Mouse (Mus musculus): Measurements from ENCODE around the gene Olfr924. TPM values are rescaled to one million over a fixed set of nuclear protein-coding genes. Genes with fewer than 3 reads are reported as not detected.
"Not testable (repeated sequence)": the region's sequence is repeated elsewhere in the genome, so short reads cannot be mapped to it uniquely, and the experiment has no call there.

Gene Olfr924
- not detected in 2 replicates for polyA plus RNA-seq (2015; fragmentation: Nextera tagmentation; extraction: Ambion mirVana)

GRCm38 (mm10) chr9:38844149-38844548, at the start of gene Olfr924:
Gene Olfr924 (plus strand): TSS chr9:38844449.
- H3K9ac ChIP-seq (replicated peaks): no peak within 1 kb of the TSS
- H3K4me2 ChIP-seq (replicated peaks): no peak within 1 kb of the TSS
- H3K27me3 ChIP-seq: no peaks in the 10 kb centered on the region
- no peaks in the 10 kb centered on the region for H3K36me3 ChIP-seq
- WGBS: 93% methylated on average over 1 of the region's 1 CpGs
- H3K4me1 ChIP-seq: no peaks in the 10 kb centered on the region
- H3K9me3 ChIP-seq: no peaks in the 10 kb centered on the region
- H3K27ac ChIP-seq (replicated peaks): no peak within 1 kb of the TSS
- no peak within 1 kb of the TSS for H3K4me3 ChIP-seq
- no peak for ATAC-seq (replicated peaks)

- no peak overlapping the region for H3K4me3 ChIP-seq
- H3K36me3 ChIP-seq: no peaks in the 10 kb centered on the region
- H3K27ac ChIP-seq (replicated peaks): no peak overlapping the region
- H3K27me3 ChIP-seq: no peaks in the 10 kb centered on the region
- no peak overlapping the region for H3K4me2 ChIP-seq (replicated peaks)
- no peak overlapping the region for H3K9ac ChIP-seq (replicated peaks)
- no peaks in the 10 kb centered on the region for H3K4me1 ChIP-seq
- ATAC-seq (replicated peaks): no peak
- H3K9me3 ChIP-seq: no peaks in the 10 kb centered on the region
Measured at GRCm38 (mm10) chr9:38805696-38806095, 38.6 kb upstream of the Olfr924 start.

GRCm38 (mm10) chr9:38814314-38814713, 29.9 kb upstream of the Olfr924 start, which contains the start of gene Olfr922:
Gene Olfr922 (plus strand): TSS chr9:38814614.
- ATAC-seq (replicated peaks): no peak
- H3K4me2 ChIP-seq (replicated peaks): no peak within 1 kb of the TSS
- no peak within 1 kb of the TSS for H3K4me3 ChIP-seq
- no peak within 1 kb of the TSS for H3K27ac ChIP-seq (replicated peaks)
- H3K4me1 ChIP-seq: no peaks in the 10 kb centered on the region
- H3K27me3 ChIP-seq: no peaks in the 10 kb centered on the region
- H3K9me3 ChIP-seq: no peaks in the 10 kb centered on the region
- H3K9ac ChIP-seq (replicated peaks): no peak within 1 kb of the TSS
- no peaks in the 10 kb centered on the region for H3K36me3 ChIP-seq
- WGBS: 73% methylated on average over 2 of the region's 2 CpGs

- WGBS: 92% methylated on average over 1 of the region's 1 CpGs
- no peaks in the 10 kb centered on the region for H3K4me1 ChIP-seq
- H3K36me3 ChIP-seq: no peaks in the 10 kb centered on the region
- no peak overlapping the region for H3K27ac ChIP-seq (replicated peaks)
- H3K4me2 ChIP-seq (replicated peaks): no peak overlapping the region
- no peak overlapping the region for H3K9ac ChIP-seq (replicated peaks)
- no peak for ATAC-seq (replicated peaks)
- no peaks in the 10 kb centered on the region for H3K9me3 ChIP-seq
- no peak overlapping the region for H3K4me3 ChIP-seq
- no peaks in the 10 kb centered on the region for H3K27me3 ChIP-seq
Measured at GRCm38 (mm10) chr9:38815458-38815986, 28.7 kb upstream of the Olfr924 start.

GRCm38 (mm10) chr9:38826245-38826644, 18.0 kb upstream of the Olfr924 start, which contains the start of gene Olfr923:
Gene Olfr923 (plus strand): TSS chr9:38826545.
- H3K4me1 ChIP-seq: no peaks in the 10 kb centered on the region
- H3K4me2 ChIP-seq (replicated peaks): no peak within 1 kb of the TSS
- ATAC-seq (replicated peaks): no peak
- no peak within 1 kb of the TSS for H3K27ac ChIP-seq (replicated peaks)
- H3K27me3 ChIP-seq: no peaks in the 10 kb centered on the region
- no peaks in the 10 kb centered on the region for H3K36me3 ChIP-seq
- no peaks in the 10 kb centered on the region for H3K9me3 ChIP-seq
- no peak within 1 kb of the TSS for H3K9ac ChIP-seq (replicated peaks)
- WGBS: 92% methylated on average over 1 of the region's 1 CpGs
- H3K4me3 ChIP-seq: no peak within 1 kb of the TSS

- Histone ChIP-seq H3K9ac (replicated peaks) (no peak overlapping the region), H3K9me3 (no peaks in the 10 kb centered on the region), H3K4me2 (replicated peaks) (no peak overlapping the region), H3K4me3 (no peak overlapping the region), H3K36me3 (no peaks in the 10 kb centered on the region), H3K27ac (replicated peaks) (no peak overlapping the region), H3K27me3 (no peaks in the 10 kb centered on the region), H3K4me1 (no peaks in the 10 kb centered on the region)
- WGBS: 75% methylated on average over 2 of the region's 2 CpGs
- ATAC-seq (replicated peaks): no peak
Measured at GRCm38 (mm10) chr9:38833027-38833426, 11.2 kb upstream of the Olfr924 start.

- Histone ChIP-seq H3K36me3 (no peaks in the 10 kb centered on the region), H3K27ac (replicated peaks) (no peak within 1 kb of the TSS), H3K4me1 (no peaks in the 10 kb centered on the region), H3K27me3 (no peaks in the 10 kb centered on the region), H3K4me2 (replicated peaks) (no peak within 1 kb of the TSS), H3K4me3 (no peak within 1 kb of the TSS), H3K9me3 (no peaks in the 10 kb centered on the region), H3K9ac (replicated peaks) (no peak within 1 kb of the TSS)
- ATAC-seq (replicated peaks): no peak
Measured at GRCm38 (mm10) chr9:38854760-38855159, 10.5 kb downstream of the Olfr924 start, which contains the start of gene Olfr26. Gene Olfr26 (plus strand): TSS chr9:38855060.

GRCm38 (mm10) chr9:38874880-38875279, 30.6 kb downstream of the Olfr924 start:
- not testable (repeated sequence) for H3K9me3 ChIP-seq; H3K27ac ChIP-seq (replicated peaks); H3K4me1 ChIP-seq; H3K36me3 ChIP-seq; ATAC-seq (replicated peaks); H3K9ac ChIP-seq (replicated peaks); H3K27me3 ChIP-seq; H3K4me2 ChIP-seq (replicated peaks); H3K4me3 ChIP-seq
- 58% methylated on average over 2 of the region's 2 CpGs for WGBS

GRCm38 (mm10) chr9:38876826-38877225, 32.6 kb downstream of the Olfr924 start, which contains the start of gene Olfr926:
Gene Olfr926 (plus strand): TSS chr9:38877126.
- H3K9ac ChIP-seq (replicated peaks): no peak within 1 kb of the TSS
- no peak within 1 kb of the TSS for H3K4me2 ChIP-seq (replicated peaks)
- no peak within 1 kb of the TSS for H3K4me3 ChIP-seq
- no peaks in the 10 kb centered on the region for H3K4me1 ChIP-seq
- no peaks in the 10 kb centered on the region for H3K9me3 ChIP-seq
- ATAC-seq (replicated peaks): no peak
- no peak within 1 kb of the TSS for H3K27ac ChIP-seq (replicated peaks)
- no peaks in the 10 kb centered on the region for H3K36me3 ChIP-seq
- H3K27me3 ChIP-seq: no peaks in the 10 kb centered on the region
- WGBS: 90% methylated on average over 2 of the region's 2 CpGs

Other genes starting within 250 kb of the Olfr924 start
- not detected in 2 replicates for gene Olfr914, start 239.3 kb upstream of the Olfr924 start, polyA plus RNA-seq (2015; fragmentation: Nextera tagmentation; extraction: Ambion mirVana)
- not detected in 2 replicates for gene Olfr916, start 184.6 kb upstream of the Olfr924 start, polyA plus RNA-seq (2015; fragmentation: Nextera tagmentation; extraction: Ambion mirVana)
- not detected in 2 replicates for gene Olfr917, start 178.6 kb upstream of the Olfr924 start, polyA plus RNA-seq (2015; fragmentation: Nextera tagmentation; extraction: Ambion mirVana)
- not detected in 2 replicates for gene Olfr918, start 169.8 kb upstream of the Olfr924 start, polyA plus RNA-seq (2015; fragmentation: Nextera tagmentation; extraction: Ambion mirVana)
- not detected in 2 replicates for gene Olfr919, start 140.8 kb upstream of the Olfr924 start, polyA plus RNA-seq (2015; fragmentation: Nextera tagmentation; extraction: Ambion mirVana)
- gene Vwa5a, start 126.2 kb upstream of the Olfr924 start, polyA plus RNA-seq (2015; fragmentation: Nextera tagmentation; extraction: Ambion mirVana): 5.5 and 5.7 TPM in 2 replicates
- 0.03 TPM in 1 of 2 replicates, not detected in the other for gene Olfr920, start 92.2 kb upstream of the Olfr924 start, polyA plus RNA-seq (2015; fragmentation: Nextera tagmentation; extraction: Ambion mirVana)
- not detected in 2 replicates for gene Olfr921, start 71.4 kb upstream of the Olfr924 start, polyA plus RNA-seq (2015; fragmentation: Nextera tagmentation; extraction: Ambion mirVana)
- gene Olfr922, start 29.8 kb upstream of the Olfr924 start, polyA plus RNA-seq (2015; fragmentation: Nextera tagmentation; extraction: Ambion mirVana): not detected in 2 replicates
- not detected in 2 replicates for gene Olfr923, start 17.9 kb upstream of the Olfr924 start, polyA plus RNA-seq (2015; fragmentation: Nextera tagmentation; extraction: Ambion mirVana)
- gene Olfr26, start 10.6 kb downstream of the Olfr924 start, polyA plus RNA-seq (2015; fragmentation: Nextera tagmentation; extraction: Ambion mirVana): not detected in 2 replicates
- gene Olfr926, start 32.7 kb downstream of the Olfr924 start, polyA plus RNA-seq (2015; fragmentation: Nextera tagmentation; extraction: Ambion mirVana): not detected in 2 replicates
- not detected in 2 replicates for gene Olfr930, start 85.4 kb downstream of the Olfr924 start, polyA plus RNA-seq (2015; fragmentation: Nextera tagmentation; extraction: Ambion mirVana)
- not detected in 2 replicates for gene Olfr933, start 127.9 kb downstream of the Olfr924 start, polyA plus RNA-seq (2015; fragmentation: Nextera tagmentation; extraction: Ambion mirVana)
- gene Olfr934, start 143.9 kb downstream of the Olfr924 start, polyA plus RNA-seq (2015; fragmentation: Nextera tagmentation; extraction: Ambion mirVana): not detected in 2 replicates
- gene Olfr935, start 155.2 kb downstream of the Olfr924 start, polyA plus RNA-seq (2015; fragmentation: Nextera tagmentation; extraction: Ambion mirVana): not detected in 2 replicates
- not detected in 2 replicates for gene Olfr146, start 178.9 kb downstream of the Olfr924 start, polyA plus RNA-seq (2015; fragmentation: Nextera tagmentation; extraction: Ambion mirVana)
- gene Olfr937, start 220.5 kb downstream of the Olfr924 start, polyA plus RNA-seq (2015; fragmentation: Nextera tagmentation; extraction: Ambion mirVana): not detected in 2 replicates
- gene Olfr938, start 234.4 kb downstream of the Olfr924 start, polyA plus RNA-seq (2015; fragmentation: Nextera tagmentation; extraction: Ambion mirVana): not detected in 2 replicates